Mouse (Mus musculus): ENCODE data around the gene Sdf2l1. TPM values are rescaled to one million over a fixed set of nuclear protein-coding genes. Genes with fewer than 3 reads are reported as not detected.

The Sdf2l1 gene
- polyA plus RNA-seq, 1 experiment = 28.0 TPM

- Histone ChIP-seq H3K4me1 (ENCODE audit: control insufficient read depth, insufficient read depth, low read length) (no peaks in the 10 kb centered on the region; the same call in 1 of the 2 replicates), H3K27ac (ENCODE audit: control insufficient read depth, insufficient read depth, low read depth, low read length, poor library complexity) (peak within 1 kb of the TSS; percentile 66), H3K4me3 (replicated peaks; ENCODE audit: control insufficient read depth, low read depth, low read length) (peak within 1 kb of the TSS; percentile 87)
- TF ChIP-seq CTCF (IDR thresholded peaks at IDR 0.05; ENCODE audit: control insufficient read depth, insufficient read depth, low read length) (no peak), POLR2A (IDR thresholded peaks at IDR 0.05; ENCODE audit: borderline replicate concordance, control insufficient read depth, low read depth, low read length) (peak; percentile 41; the same call in 1 of the 2 replicates)
- 3% methylated on average over 38 of the region's 38 CpGs for WGBS
Observed at GRCm38 (mm10) chr16:17110771-17111743, 21.1 kb downstream of the Sdf2l1 start, which contains the start of gene Ppil2. Gene Ppil2 (minus strand): TSS chr16:17111257.

- H3K27ac ChIP-seq (ENCODE audit: control insufficient read depth, insufficient read depth, low read depth, low read length, poor library complexity) = no peak overlapping the region
- no peaks in the 10 kb centered on the region for H3K4me1 ChIP-seq (ENCODE audit: control insufficient read depth, insufficient read depth, low read length)
- H3K4me3 ChIP-seq (replicated peaks; ENCODE audit: control insufficient read depth, low read depth, low read length) = no peak overlapping the region
- no peak for TF ChIP-seq POLR2A (IDR thresholded peaks at IDR 0.05; ENCODE audit: borderline replicate concordance, control insufficient read depth, low read depth, low read length)
- no peak for TF ChIP-seq CTCF (IDR thresholded peaks at IDR 0.05; ENCODE audit: control insufficient read depth, insufficient read depth, low read length)
- WGBS = 77% methylated on average over 4 of the region's 4 CpGs
Observed at GRCm38 (mm10) chr16:17104600-17104999, 27.6 kb downstream of the Sdf2l1 start.

DNA sequence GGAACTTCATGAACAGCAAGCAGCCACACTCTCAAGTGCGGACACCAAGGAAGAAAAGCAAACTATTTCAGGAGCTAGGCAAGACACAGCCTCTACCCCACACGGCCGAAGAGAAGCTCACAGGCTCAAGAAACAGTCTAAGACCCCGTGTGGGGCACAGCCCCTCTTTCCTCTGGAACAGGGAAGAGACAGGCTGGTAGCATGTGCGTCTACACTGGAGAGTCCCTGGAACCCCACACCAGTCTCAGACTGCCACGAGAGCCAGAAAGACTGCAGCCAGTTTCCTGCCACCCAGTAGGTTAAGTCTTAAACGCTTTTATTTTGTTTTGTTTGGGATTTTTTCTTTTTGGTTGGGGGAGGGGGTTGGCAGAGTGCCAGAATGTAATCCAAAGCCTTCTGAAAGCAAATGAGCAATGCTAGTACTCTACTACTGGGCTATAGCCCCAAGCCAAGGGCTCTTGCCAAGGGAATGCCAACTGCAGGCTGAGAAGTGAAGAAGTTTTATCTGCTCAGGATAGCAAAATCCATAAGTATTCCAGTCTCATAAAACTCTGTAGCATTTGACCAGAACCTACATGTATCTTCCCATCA is 29.5 kb downstream of the Sdf2l1 start:
- Histone ChIP-seq H3K4me3 (replicated peaks; ENCODE audit: control insufficient read depth, low read depth, low read length) (no peak overlapping the region), H3K4me1 (ENCODE audit: control insufficient read depth, insufficient read depth, low read length) (no peaks in the 10 kb centered on the region), H3K27ac (ENCODE audit: control insufficient read depth, insufficient read depth, low read depth, low read length, poor library complexity) (no peak overlapping the region)
- 90% methylated on average over 7 of the region's 7 CpGs for WGBS
- TF ChIP-seq POLR2A (IDR thresholded peaks at IDR 0.05; ENCODE audit: borderline replicate concordance, control insufficient read depth, low read depth, low read length) = no peak
- TF ChIP-seq CTCF (IDR thresholded peaks at IDR 0.05; ENCODE audit: control insufficient read depth, insufficient read depth, low read length) = no peak

GRCm38 (mm10) chr16:17096938-17097337 is 35.2 kb downstream of the Sdf2l1 start:
- TF ChIP-seq POLR2A (IDR thresholded peaks at IDR 0.05; ENCODE audit: borderline replicate concordance, control insufficient read depth, low read depth, low read length) (no peak), CTCF (IDR thresholded peaks at IDR 0.05; ENCODE audit: control insufficient read depth, insufficient read depth, low read length) (no peak)
- Histone ChIP-seq H3K4me1 (ENCODE audit: control insufficient read depth, insufficient read depth, low read length) (no peaks in the 10 kb centered on the region), H3K4me3 (replicated peaks; ENCODE audit: control insufficient read depth, low read depth, low read length) (no peak overlapping the region), H3K27ac (ENCODE audit: control insufficient read depth, insufficient read depth, low read depth, low read length, poor library complexity) (no peak overlapping the region)
- WGBS = 89% methylated on average over 3 of the region's 3 CpGs

DNA sequence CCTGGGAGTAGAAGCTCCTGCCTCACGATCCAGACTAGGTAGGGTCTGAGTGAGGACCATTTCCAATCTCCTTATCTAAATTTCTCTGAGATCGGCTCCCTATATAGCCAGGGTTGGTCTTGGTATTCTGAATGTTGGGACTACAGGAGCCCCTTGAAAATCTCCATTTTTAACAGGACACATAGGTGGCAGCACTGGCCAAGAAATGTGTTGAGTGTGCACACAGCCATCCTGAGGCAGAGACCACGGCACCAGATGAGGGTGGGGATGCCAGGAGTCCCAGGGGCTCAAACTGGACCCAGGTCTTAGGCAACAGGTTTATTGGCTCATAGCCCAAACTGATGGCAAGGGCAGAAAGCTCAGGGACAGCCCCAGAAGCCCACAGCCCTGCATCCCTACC is 43.8 kb downstream of the Sdf2l1 start:
- TF ChIP-seq POLR2A (IDR thresholded peaks at IDR 0.05; ENCODE audit: borderline replicate concordance, control insufficient read depth, low read depth, low read length) (no peak), CTCF (IDR thresholded peaks at IDR 0.05; ENCODE audit: control insufficient read depth, insufficient read depth, low read length) (no peak)
- H3K4me1 ChIP-seq (ENCODE audit: control insufficient read depth, insufficient read depth, low read length) = no peaks in the 10 kb centered on the region
- 86% methylated on average over 3 of the region's 3 CpGs for WGBS
- no peak overlapping the region for H3K27ac ChIP-seq (ENCODE audit: control insufficient read depth, insufficient read depth, low read depth, low read length, poor library complexity)
- H3K4me3 ChIP-seq (replicated peaks; ENCODE audit: control insufficient read depth, low read depth, low read length) = no peak overlapping the region

DNA sequence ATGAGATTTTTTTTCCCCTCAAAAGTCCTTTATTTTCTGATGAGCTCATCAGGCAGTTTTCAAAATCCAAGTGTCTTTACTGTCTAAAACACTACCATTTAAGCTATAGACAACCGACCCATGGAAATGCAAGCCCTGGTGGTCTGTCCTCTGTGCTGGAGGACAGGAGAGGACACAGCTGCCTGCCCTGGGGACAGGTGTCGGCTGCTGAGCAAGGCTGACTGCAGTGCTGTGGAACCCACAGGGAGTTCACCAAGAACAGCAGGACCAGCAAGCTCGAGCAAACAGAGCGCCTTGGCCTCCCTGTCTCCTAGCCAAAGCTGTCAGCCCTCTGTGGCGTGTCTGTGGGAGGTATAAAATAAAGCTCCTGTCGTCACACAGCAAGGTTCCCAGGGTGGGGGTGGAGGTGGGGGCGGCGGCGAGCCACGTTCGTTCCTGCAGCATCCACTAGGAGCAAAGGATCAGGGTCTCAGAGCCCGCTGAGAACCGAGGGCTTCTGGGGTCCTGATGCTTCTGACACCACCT is 45.5 kb downstream of the Sdf2l1 start:
- no peak overlapping the region for H3K4me3 ChIP-seq (replicated peaks; ENCODE audit: control insufficient read depth, low read depth, low read length)
- TF ChIP-seq POLR2A (IDR thresholded peaks at IDR 0.05; ENCODE audit: borderline replicate concordance, control insufficient read depth, low read depth, low read length) (no peak), CTCF (IDR thresholded peaks at IDR 0.05; ENCODE audit: control insufficient read depth, insufficient read depth, low read length) (no peak)
- H3K4me1 ChIP-seq (ENCODE audit: control insufficient read depth, insufficient read depth, low read length) = no peaks in the 10 kb centered on the region
- no peak overlapping the region; the same call in 1 of the 2 replicates for H3K27ac ChIP-seq (ENCODE audit: control insufficient read depth, insufficient read depth, low read depth, low read length, poor library complexity)
- WGBS = 88% methylated on average over 13 of the region's 13 CpGs

GRCm38 (mm10) chr16:17086241-17086640 is 45.9 kb downstream of the Sdf2l1 start:
- 59% methylated on average over 3 of the region's 3 CpGs for WGBS
- Histone ChIP-seq H3K27ac (ENCODE audit: control insufficient read depth, insufficient read depth, low read depth, low read length, poor library complexity) (no peak overlapping the region), H3K4me1 (ENCODE audit: control insufficient read depth, insufficient read depth, low read length) (no peaks in the 10 kb centered on the region), H3K4me3 (replicated peaks; ENCODE audit: control insufficient read depth, low read depth, low read length) (no peak overlapping the region)
- no peak for TF ChIP-seq POLR2A (IDR thresholded peaks at IDR 0.05; ENCODE audit: borderline replicate concordance, control insufficient read depth, low read depth, low read length)
- no peak for TF ChIP-seq CTCF (IDR thresholded peaks at IDR 0.05; ENCODE audit: control insufficient read depth, insufficient read depth, low read length)

GRCm38 (mm10) chr16:17085636-17086035 is 46.5 kb downstream of the Sdf2l1 start:
- Histone ChIP-seq H3K27ac (ENCODE audit: control insufficient read depth, insufficient read depth, low read depth, low read length, poor library complexity) (no peak overlapping the region), H3K4me3 (replicated peaks; ENCODE audit: control insufficient read depth, low read depth, low read length) (no peak overlapping the region), H3K4me1 (ENCODE audit: control insufficient read depth, insufficient read depth, low read length) (no peaks in the 10 kb centered on the region)
- TF ChIP-seq CTCF (IDR thresholded peaks at IDR 0.05; ENCODE audit: control insufficient read depth, insufficient read depth, low read length) (no peak), POLR2A (IDR thresholded peaks at IDR 0.05; ENCODE audit: borderline replicate concordance, control insufficient read depth, low read depth, low read length) (no peak)
- 43% methylated on average over 4 of the region's 4 CpGs for WGBS

Data from bone marrow, adult 2 months (tissue).